Mouse (Mus musculus) heart, embryonic 12.5 days (tissue): ENCODE results near the gene Tcte1. TPM values are rescaled to one million over a fixed set of nuclear protein-coding genes. Genes with fewer than 3 reads are reported as not detected.

Experiments used
- ATAC-seq: fragments of 200-750 bp; cut with Nextera tagmentation; 2 replicates; pipeline ENCODE4 v1.8.0; 2017; ENCODE audit warnings: moderate TSS enrichment, moderate library complexity; ENCODE audit not compliant: insufficient number of reproducible peaks, low FRiP score
- H3K27ac ChIP-seq: fragments of 300-500 bp; sonication (generic); 2 replicates; pipeline ENCODE4 v1.5.1; 2016; ENCODE audit warnings: mild to moderate bottlenecking, moderate library complexity; ENCODE audit not compliant: poor library complexity, severe bottlenecking
- H3K27me3 ChIP-seq: fragments of 300-500 bp; sonication (generic); replicated peaks from 2 replicates; pipeline ENCODE4 v1.6.1; 2016; ENCODE audit warnings: mild to moderate bottlenecking, moderate library complexity
- H3K36me3 ChIP-seq: fragments of 300-500 bp; sonication (generic); 2 replicates; pipeline ENCODE4 v1.6.1; 2016; ENCODE audit warnings: mild to moderate bottlenecking, moderate library complexity
- H3K4me1 ChIP-seq: fragments of 300-500 bp; sonication (generic); replicated peaks from 2 replicates; pipeline ENCODE4 v1.6.1; 2016; ENCODE audit warnings: mild to moderate bottlenecking
- H3K4me2 ChIP-seq: fragments of 300-500 bp; sonication (generic); 2 replicates; pipeline ENCODE4 v1.6.1; 2016; ENCODE audit warnings: mild to moderate bottlenecking, moderate library complexity
- H3K4me3 ChIP-seq: fragments of 300-500 bp; sonication (generic); 2 replicates; pipeline ENCODE4 v1.5.1; 2016; ENCODE audit warnings: mild to moderate bottlenecking
- H3K9ac ChIP-seq: fragments of 300-500 bp; sonication (generic); 2 replicates; pipeline ENCODE4 v1.6.1; 2016; ENCODE audit warnings: mild to moderate bottlenecking, moderate library complexity
- H3K9me3 ChIP-seq: fragments of 300-500 bp; sonication (generic); replicated peaks from 2 replicates; pipeline ENCODE4 v1.6.1; 2016; ENCODE audit warnings: mild to moderate bottlenecking, moderate library complexity
- WGBS: fragments of 180-500 bp; shearing (Covaris S2); methylation state at CpG from one replicate; pipeline ENCODE4 v1.1.7; 2016; 5-methylcytosine and 5-hydroxymethylcytosine counted together
- polyA plus RNA-seq: library from polyadenylated mRNA; unstranded; fragments of >200 nt; fragmentation: Nextera tagmentation; extraction: Ambion mirVana; gene quantifications from 2 replicates; pipeline ENCODE4 v1.2.1, GENCODE M21; 2016

The Tcte1 gene
- polyA plus RNA-seq, 1 experiment from 2014 or later: 0.20 TPM

- Histone ChIP-seq H3K36me3 (no peaks in the 10 kb centered on the region), H3K4me2 (no peak overlapping the region), H3K4me3 (no peak overlapping the region), H3K4me1 (no peaks in the 10 kb centered on the region), H3K27me3 (peaks cover 92% of the 10 kb centered on the region), H3K9ac (no peak overlapping the region), H3K9me3 (0 out of 2 replicates have a peak, but pooled peaks cover 3% of the 10 kb centered on the region), H3K27ac (no peak overlapping the region)
- WGBS: 11% methylated on average over 5 of the region's 5 CpGs
- no peak for ATAC-seq
These were observed 13.0 kb downstream of the Tcte1 start for GRCm38 (mm10) chr17:45536264-45536663.

GRCm38 (mm10) chr17:45538394-45538793 lies 15.2 kb downstream of the Tcte1 start:
- H3K27me3 ChIP-seq: peaks cover 97% of the 10 kb centered on the region
- H3K27ac ChIP-seq: no peak overlapping the region
- 0 out of 2 replicates have a peak, but pooled peaks cover 3% of the 10 kb centered on the region for H3K9me3 ChIP-seq
- H3K36me3 ChIP-seq: no peaks in the 10 kb centered on the region
- ATAC-seq: no peak
- no peaks in the 10 kb centered on the region for H3K4me1 ChIP-seq
- WGBS: 54% methylated on average over 4 of the region's 4 CpGs
- no peak overlapping the region for H3K9ac ChIP-seq
- H3K4me3 ChIP-seq: no peak overlapping the region
- no peak overlapping the region for H3K4me2 ChIP-seq

- Histone ChIP-seq H3K36me3 (no peaks in the 10 kb centered on the region), H3K27me3 (peaks cover 99% of the 10 kb centered on the region), H3K9ac (no peak overlapping the region), H3K4me2 (no peak overlapping the region), H3K9me3 (0 out of 2 replicates have a peak, but pooled peaks cover 3% of the 10 kb centered on the region), H3K4me1 (peaks cover 10% of the 10 kb centered on the region), H3K27ac (no peak overlapping the region), H3K4me3 (no peak overlapping the region)
- 62% methylated on average over 21 of the region's 21 CpGs for WGBS
- no peak for ATAC-seq
These were observed 16.4 kb downstream of the Tcte1 start for GRCm38 (mm10) chr17:45539664-45540063.

- 0 out of 2 replicates have a peak, but pooled peaks cover 3% of the 10 kb centered on the region for H3K9me3 ChIP-seq
- peaks cover 99% of the 10 kb centered on the region for H3K27me3 ChIP-seq
- no peak for ATAC-seq
- H3K9ac ChIP-seq: no peak overlapping the region
- no peak overlapping the region for H3K4me3 ChIP-seq
- H3K27ac ChIP-seq: no peak overlapping the region
- 22% methylated on average over 6 of the region's 6 CpGs for WGBS
- H3K4me2 ChIP-seq: no peak overlapping the region
- H3K4me1 ChIP-seq: peaks cover 21% of the 10 kb centered on the region
- no peaks in the 10 kb centered on the region for H3K36me3 ChIP-seq
These were observed 18.9 kb downstream of the Tcte1 start for GRCm38 (mm10) chr17:45542129-45542528.

GRCm38 (mm10) chr17:45542705-45543104 lies 19.5 kb downstream of the Tcte1 start:
- WGBS: 75% methylated on average over 2 of the region's 2 CpGs
- ATAC-seq: no peak
- H3K4me3 ChIP-seq: no peak overlapping the region

GRCm38 (mm10) chr17:45543115-45543514 lies 19.9 kb downstream of the Tcte1 start:
- Histone ChIP-seq H3K27ac (no peak overlapping the region), H3K4me3 (no peak overlapping the region), H3K36me3 (no peaks in the 10 kb centered on the region), H3K27me3 (peaks cover 99% of the 10 kb centered on the region), H3K9me3 (0 out of 2 replicates have a peak, but pooled peaks cover 3% of the 10 kb centered on the region), H3K4me2 (no peak overlapping the region), H3K4me1 (peaks cover 21% of the 10 kb centered on the region), H3K9ac (no peak overlapping the region)
- WGBS: 27% methylated on average over 1 of the region's 1 CpGs
- ATAC-seq: no peak

More at GRCm38 (mm10) chr17:45542705-45543104, 19.5 kb downstream of the Tcte1 start:
- no peaks in the 10 kb centered on the region for H3K36me3 ChIP-seq
- no peak overlapping the region for H3K4me2 ChIP-seq
- peaks cover 99% of the 10 kb centered on the region for H3K27me3 ChIP-seq
- peaks cover 21% of the 10 kb centered on the region for H3K4me1 ChIP-seq
- no peak overlapping the region for H3K27ac ChIP-seq
- no peak overlapping the region for H3K9ac ChIP-seq
- H3K9me3 ChIP-seq: 0 out of 2 replicates have a peak, but pooled peaks cover 3% of the 10 kb centered on the region

GRCm38 (mm10) chr17:45544001-45544872 lies 21.0 kb downstream of the Tcte1 start:
- WGBS: 4% methylated on average over 24 of the region's 24 CpGs
- Histone ChIP-seq H3K4me1 (peaks cover 25% of the 10 kb centered on the region), H3K9ac (no peak overlapping the region), H3K27ac (no peak overlapping the region), H3K27me3 (peaks cover 99% of the 10 kb centered on the region), H3K4me2 (peak overlapping the region; percentile 68), H3K4me3 (peak overlapping the region; percentile 30), H3K36me3 (no peaks in the 10 kb centered on the region), H3K9me3 (no peaks in the 10 kb centered on the region)
- ATAC-seq: no peak

- no peak for ATAC-seq
- H3K4me2 ChIP-seq: peak overlapping the region; percentile 68
- H3K4me1 ChIP-seq: peaks cover 28% of the 10 kb centered on the region
- H3K4me3 ChIP-seq: peak overlapping the region; percentile 30
- no peak overlapping the region for H3K27ac ChIP-seq
- 2% methylated on average over 46 of the region's 46 CpGs for WGBS
- H3K9me3 ChIP-seq: no peaks in the 10 kb centered on the region
- no peaks in the 10 kb centered on the region for H3K36me3 ChIP-seq
- H3K27me3 ChIP-seq: peaks cover 99% of the 10 kb centered on the region
- no peak overlapping the region for H3K9ac ChIP-seq
These were observed 21.6 kb downstream of the Tcte1 start for GRCm38 (mm10) chr17:45544873-45545277.

- H3K36me3 ChIP-seq: no peaks in the 10 kb centered on the region
- H3K9ac ChIP-seq: no peak overlapping the region; the same call in 1 of the 2 replicates
- no peak for ATAC-seq
- peaks cover 33% of the 10 kb centered on the region for H3K4me1 ChIP-seq
- WGBS: 3% methylated on average over 74 of the region's 74 CpGs
- peak overlapping the region; percentile 30 for H3K4me3 ChIP-seq
- H3K27ac ChIP-seq: no peak overlapping the region
- peak overlapping the region; percentile 68 for H3K4me2 ChIP-seq
- H3K9me3 ChIP-seq: no peaks in the 10 kb centered on the region
- peaks cover 97% of the 10 kb centered on the region for H3K27me3 ChIP-seq
These were observed 22.2 kb downstream of the Tcte1 start for GRCm38 (mm10) chr17:45545278-45545961.

GRCm38 (mm10) chr17:45546941-45547340 lies 23.7 kb downstream of the Tcte1 start:
- H3K27ac ChIP-seq: no peak overlapping the region
- peaks cover 37% of the 10 kb centered on the region for H3K4me1 ChIP-seq
- no peak overlapping the region for H3K4me3 ChIP-seq
- ATAC-seq: no peak
- no peak overlapping the region for H3K4me2 ChIP-seq
- no peak overlapping the region for H3K9ac ChIP-seq
- H3K27me3 ChIP-seq: peaks cover 92% of the 10 kb centered on the region
- no peaks in the 10 kb centered on the region for H3K9me3 ChIP-seq
- 62% methylated on average over 16 of the region's 16 CpGs for WGBS
- H3K36me3 ChIP-seq: no peaks in the 10 kb centered on the region
